Mouse (Mus musculus) megakaryocyte, embryonic 14.5 days (primary cell): Measurements from ENCODE around the gene Dnah17.

Experiments
- FLI1 ChIP-seq: IDR thresholded peaks from 2 replicates; pipeline ENCODE4 v1.6.1; 2012; ENCODE audit warnings: low read length, inconsistent platforms, mixed read lengths
- GATA1 ChIP-seq: IDR thresholded peaks from 3 replicates; pipeline ENCODE4 v1.6.1; 2012; ENCODE audit warnings: mixed read lengths, low read length, inconsistent platforms, borderline replicate concordance

GRCm38 (mm10) chr11:118071227-118071912, 59.1 kb downstream of the Dnah17 start:
- TF ChIP-seq GATA1 (no peak), FLI1 (no peak)
